Mouse (Mus musculus): ENCODE measurements around the gene Lage3. TPM values are rescaled to one million over a fixed set of nuclear protein-coding genes. Genes with fewer than 3 reads are reported as not detected.
A peak's percentile ranks its signal among the peaks of the same experiment; 100 is the strongest.

Lage3 gene
- 75.0 and 82.6 TPM in 2 replicates for polyA plus RNA-seq (2015; fragmentation: Nextera tagmentation; extraction: Ambion mirVana)

DNA sequence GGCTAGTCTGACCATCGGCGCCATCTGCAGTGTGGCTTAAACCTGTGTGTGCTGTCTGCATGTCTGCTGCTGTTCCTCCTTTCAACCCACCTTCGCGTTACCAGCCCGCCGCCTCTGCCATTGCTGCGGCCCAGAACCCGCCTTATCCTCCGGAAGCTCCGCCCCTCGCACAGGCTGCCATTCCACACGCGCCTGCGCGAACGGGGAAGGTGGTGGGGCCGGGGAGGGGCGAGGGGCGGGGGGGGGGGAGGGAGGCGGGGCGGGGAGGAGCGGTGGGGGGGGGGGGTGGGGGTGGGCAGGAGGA is at the start of gene Lage3:
TSS of gene Lage3 (minus strand) at position 152 of the 304 bp plus-strand sequence.
- no peaks in the 10 kb centered on the region for H3K27me3 ChIP-seq (replicated peaks; ENCODE audit: insufficient read depth, low read length)
- TF ChIP-seq CTCF (IDR thresholded peaks at IDR 0.05) (no peak), EP300 (IDR thresholded peaks at IDR 0.05) (no peak)
- H3K36me3 ChIP-seq (ENCODE audit: insufficient read depth, low read length) = no peaks in the 10 kb centered on the region
- 15% methylated on average over 11 of the region's 22 CpGs for WGBS
- H3K9ac ChIP-seq (replicated peaks; ENCODE audit: low read depth) = peak within 1 kb of the TSS; percentile 44; the same call in 1 of the 2 replicates
- H3K4me3 ChIP-seq (ENCODE audit: low read depth, low read length) = peak within 1 kb of the TSS; percentile 38
- ATAC-seq (peak; percentile 86), DNase-seq (ENCODE audit: low spot score) (peak; percentile 86)
- H3K4me1 ChIP-seq (ENCODE audit: insufficient read depth, low read depth, low read length) = no peaks in the 10 kb centered on the region
- H3K27ac ChIP-seq (ENCODE audit: low read length) = peak within 1 kb of the TSS; percentile 38; the same call in 1 of the 2 replicates
- no peaks in the 10 kb centered on the region for H3K9me3 ChIP-seq (ENCODE audit: low read length)
- peak within 1 kb of the TSS; percentile 54 for H3K4me2 ChIP-seq (replicated peaks; ENCODE audit: low read depth, low read length)

DNA sequence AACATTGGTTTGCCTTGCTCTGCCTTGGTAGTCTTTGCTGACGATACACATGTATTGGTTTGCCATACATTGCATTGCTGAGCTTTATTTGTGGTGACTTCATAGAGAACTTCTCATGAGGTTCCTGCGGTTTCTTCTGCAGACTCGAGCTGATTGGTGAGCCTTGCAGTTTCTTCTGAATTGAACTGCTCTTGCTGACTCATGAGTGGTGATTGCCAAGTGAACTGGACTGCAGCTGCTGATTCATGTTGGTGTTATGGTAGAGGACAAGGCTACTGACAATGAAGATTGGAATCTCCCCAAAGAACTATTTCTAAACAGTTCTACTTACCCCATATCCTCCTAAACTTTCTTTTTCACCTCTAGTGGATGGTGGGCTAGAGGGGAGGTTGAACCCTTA is 46.7 kb upstream of the Lage3 start:
- Histone ChIP-seq H3K9ac (replicated peaks; ENCODE audit: low read depth) (no peak overlapping the region), H3K9me3 (ENCODE audit: low read length) (no peaks in the 10 kb centered on the region), H3K4me3 (ENCODE audit: low read depth, low read length) (no peak overlapping the region), H3K27ac (ENCODE audit: low read length) (no peak overlapping the region), H3K4me2 (replicated peaks; ENCODE audit: low read depth, low read length) (no peak overlapping the region), H3K36me3 (ENCODE audit: insufficient read depth, low read length) (no peaks in the 10 kb centered on the region), H3K4me1 (ENCODE audit: insufficient read depth, low read depth, low read length) (no peaks in the 10 kb centered on the region), H3K27me3 (replicated peaks; ENCODE audit: insufficient read depth, low read length) (no peaks in the 10 kb centered on the region)
- DNase-seq (ENCODE audit: low spot score) (no peak), ATAC-seq (no peak)
- WGBS = 76% methylated on average over 3 of the region's 3 CpGs
- TF ChIP-seq CTCF (IDR thresholded peaks at IDR 0.05) (no peak), EP300 (IDR thresholded peaks at IDR 0.05) (no peak)

DNA sequence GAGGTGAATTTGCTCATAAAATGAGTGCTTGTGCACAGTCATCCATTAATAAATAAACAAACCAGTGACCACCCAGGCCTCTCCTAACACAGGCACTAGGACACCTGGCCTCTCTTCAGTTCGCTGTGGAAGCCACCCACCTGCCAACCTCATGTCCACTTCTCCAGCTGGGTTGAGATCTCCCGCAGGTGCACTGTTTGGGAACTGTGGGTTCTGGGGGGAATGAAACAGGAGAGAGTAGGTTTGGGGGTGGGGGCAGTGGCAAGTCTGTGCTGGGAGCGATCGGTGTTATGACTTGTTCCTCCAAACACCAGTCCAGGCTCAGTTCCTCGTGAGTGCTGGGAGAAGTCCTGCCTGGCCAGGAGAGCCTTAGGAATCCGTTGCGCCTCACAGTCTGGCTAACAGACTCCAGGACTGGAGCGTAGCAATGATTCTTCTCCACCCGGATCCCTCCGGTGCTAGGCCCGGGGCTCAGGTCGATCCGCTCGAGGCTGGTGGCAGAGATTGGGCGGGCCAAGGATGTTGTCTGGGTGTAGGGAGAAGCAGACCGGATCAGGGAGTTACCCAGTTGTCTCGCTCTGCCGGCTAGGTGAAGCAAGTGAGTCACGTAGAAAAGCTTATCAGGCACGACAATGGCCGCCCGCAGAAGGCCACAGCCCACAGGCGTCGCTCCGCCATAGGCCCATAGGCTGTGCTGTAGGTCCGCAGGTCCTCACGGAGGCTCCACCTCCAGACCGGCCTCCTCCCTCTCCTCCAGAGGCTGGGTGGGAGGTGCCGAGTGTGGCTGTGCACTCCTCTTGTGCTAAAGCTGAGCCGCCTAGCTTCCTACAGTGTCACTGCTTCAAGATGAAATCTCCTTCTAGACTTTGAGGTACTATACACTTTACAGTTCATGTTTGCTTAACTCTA is 39.4 kb upstream of the Lage3 start, which contains the start of the genes Fam3a and Ikbkg:
TSS of gene Fam3a (minus strand) at position 738 of the 909 bp plus-strand sequence.
TSS of gene Ikbkg (plus strand) at position 756 of the 909 bp plus-strand sequence.
- no peaks in the 10 kb centered on the region for H3K36me3 ChIP-seq (ENCODE audit: insufficient read depth, low read length)
- peak within 1 kb of the TSS; percentile 66 for H3K9ac ChIP-seq (replicated peaks; ENCODE audit: low read depth)
- DNase-seq (ENCODE audit: low spot score) (peak; percentile 96), ATAC-seq (peak; percentile 100)
- H3K27ac ChIP-seq (ENCODE audit: low read length) = peak within 1 kb of the TSS; percentile 93
- H3K4me2 ChIP-seq (replicated peaks; ENCODE audit: low read depth, low read length) = peak within 1 kb of the TSS; percentile 55
- no peaks in the 10 kb centered on the region for H3K9me3 ChIP-seq (ENCODE audit: low read length)
- H3K4me3 ChIP-seq (ENCODE audit: low read depth, low read length) = peak within 1 kb of the TSS; percentile 46
- H3K4me1 ChIP-seq (ENCODE audit: insufficient read depth, low read depth, low read length) = 0 out of 2 replicates have a peak, but pooled peaks cover 3% of the 10 kb centered on the region
- H3K27me3 ChIP-seq (replicated peaks; ENCODE audit: insufficient read depth, low read length) = no peaks in the 10 kb centered on the region
- no peak for TF ChIP-seq EP300 (IDR thresholded peaks at IDR 0.05)
- TF ChIP-seq CTCF (IDR thresholded peaks at IDR 0.05) = peak; percentile 72
- 17% methylated on average over 29 of the region's 30 CpGs for WGBS

DNA sequence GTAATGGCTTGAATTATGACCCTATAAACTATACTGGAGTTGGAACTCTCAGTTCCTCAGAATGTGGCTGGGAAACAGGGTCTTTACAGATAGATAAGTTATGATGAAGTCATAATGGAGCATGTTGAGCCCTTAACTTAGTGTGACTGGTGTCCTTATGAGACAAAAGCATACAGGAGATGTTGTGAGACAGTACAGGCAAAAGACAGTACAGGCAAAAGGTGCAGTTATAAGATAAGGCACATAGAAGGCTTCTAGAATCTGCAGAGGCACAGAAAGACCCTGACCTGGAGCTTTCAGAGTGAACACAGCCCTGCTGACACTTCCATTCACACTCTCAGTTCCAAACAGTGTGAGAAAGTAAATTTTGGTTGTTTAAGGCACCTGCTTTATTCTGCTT is 34.7 kb upstream of the Lage3 start:
- Histone ChIP-seq H3K4me1 (ENCODE audit: insufficient read depth, low read depth, low read length) (no peaks in the 10 kb centered on the region), H3K9ac (replicated peaks; ENCODE audit: low read depth) (no peak overlapping the region), H3K27me3 (replicated peaks; ENCODE audit: insufficient read depth, low read length) (no peaks in the 10 kb centered on the region), H3K9me3 (ENCODE audit: low read length) (no peaks in the 10 kb centered on the region), H3K36me3 (ENCODE audit: insufficient read depth, low read length) (no peaks in the 10 kb centered on the region), H3K4me2 (replicated peaks; ENCODE audit: low read depth, low read length) (no peak overlapping the region), H3K4me3 (ENCODE audit: low read depth, low read length) (no peak overlapping the region), H3K27ac (ENCODE audit: low read length) (no peak overlapping the region)
- ATAC-seq (no peak), DNase-seq (ENCODE audit: low spot score) (no peak)
- no peak for TF ChIP-seq EP300 (IDR thresholded peaks at IDR 0.05)
- TF ChIP-seq CTCF (IDR thresholded peaks at IDR 0.05) = no peak

DNA sequence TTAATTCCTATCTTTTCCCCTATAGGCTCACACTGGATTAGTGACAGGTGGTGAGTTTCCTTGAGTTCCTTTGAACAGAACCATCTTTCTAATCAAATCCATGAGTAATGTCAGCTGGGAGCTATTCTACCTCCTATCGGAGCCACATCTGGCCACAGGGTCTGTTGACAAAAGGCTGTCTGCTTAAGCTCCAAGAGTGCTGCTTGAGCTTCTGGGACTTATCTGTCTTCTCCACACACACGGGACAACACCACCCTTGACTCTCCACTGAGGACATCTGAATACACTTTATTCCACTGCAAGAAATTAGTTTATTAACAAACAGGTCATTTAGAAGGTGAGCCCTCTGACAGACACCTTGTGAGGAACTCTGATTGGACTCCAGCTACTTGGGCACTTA is 31.0 kb upstream of the Lage3 start:
- Histone ChIP-seq H3K4me3 (ENCODE audit: low read depth, low read length) (no peak overlapping the region), H3K4me2 (replicated peaks; ENCODE audit: low read depth, low read length) (no peak overlapping the region), H3K36me3 (ENCODE audit: insufficient read depth, low read length) (no peaks in the 10 kb centered on the region), H3K9me3 (ENCODE audit: low read length) (no peaks in the 10 kb centered on the region), H3K27ac (ENCODE audit: low read length) (no peak overlapping the region), H3K9ac (replicated peaks; ENCODE audit: low read depth) (no peak overlapping the region), H3K27me3 (replicated peaks; ENCODE audit: insufficient read depth, low read length) (no peaks in the 10 kb centered on the region), H3K4me1 (ENCODE audit: insufficient read depth, low read depth, low read length) (no peaks in the 10 kb centered on the region)
- TF ChIP-seq EP300 (IDR thresholded peaks at IDR 0.05) (no peak), CTCF (IDR thresholded peaks at IDR 0.05) (no peak)
- ATAC-seq (no peak), DNase-seq (ENCODE audit: low spot score) (no peak)
- 78% methylated on average over 2 of the region's 2 CpGs for WGBS

DNA sequence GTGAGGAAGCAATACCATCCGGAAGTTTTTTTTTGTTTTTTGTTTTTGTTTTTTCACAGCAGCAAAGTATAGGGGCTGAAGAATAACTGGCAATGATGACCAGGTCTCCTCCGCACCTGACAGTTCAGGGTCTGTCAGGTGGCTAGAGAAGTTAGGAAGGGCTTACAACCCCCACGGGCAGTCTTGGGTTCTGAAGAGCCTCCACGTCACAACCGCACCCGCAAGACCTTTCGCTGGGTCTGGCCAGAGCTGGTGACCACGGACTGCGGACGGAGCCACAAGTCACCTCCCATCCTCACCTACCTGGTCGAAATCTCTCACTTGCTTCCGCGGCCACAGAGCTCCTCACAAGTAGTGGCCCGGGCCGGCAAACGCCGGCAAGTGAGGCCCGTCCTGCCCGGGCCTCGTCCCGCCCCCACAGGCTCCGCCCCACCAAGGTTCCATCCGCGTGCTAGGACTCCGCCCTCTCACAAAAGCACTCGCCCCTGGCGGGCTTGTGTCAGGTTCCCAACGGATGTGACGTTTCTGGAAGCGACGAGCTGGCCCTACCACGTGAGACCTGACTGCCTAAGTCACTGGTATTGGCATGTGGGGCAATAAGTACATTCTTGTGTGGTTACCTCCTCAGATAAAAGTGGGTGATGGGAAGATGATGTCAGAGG is 19.6 kb upstream of the Lage3 start, which contains the start of the genes Ubl4a and Slc10a3:
TSS of gene Ubl4a (minus strand) at position 331 of the 662 bp plus-strand sequence.
TSS of gene Slc10a3 (minus strand) at position 462 of the 662 bp plus-strand sequence.
- peak within 1 kb of the TSS; percentile 45 for H3K4me3 ChIP-seq (ENCODE audit: low read depth, low read length)
- ATAC-seq (peak; percentile 93), DNase-seq (ENCODE audit: low spot score) (peak; percentile 96)
- H3K9me3 ChIP-seq (ENCODE audit: low read length) = no peaks in the 10 kb centered on the region
- no peaks in the 10 kb centered on the region for H3K36me3 ChIP-seq (ENCODE audit: insufficient read depth, low read length)
- peak within 1 kb of the TSS; percentile 43; the same call in 1 of the 2 replicates for H3K9ac ChIP-seq (replicated peaks; ENCODE audit: low read depth)
- TF ChIP-seq CTCF (IDR thresholded peaks at IDR 0.05) (no peak), EP300 (IDR thresholded peaks at IDR 0.05) (no peak)
- H3K4me1 ChIP-seq (ENCODE audit: insufficient read depth, low read depth, low read length) = no peaks in the 10 kb centered on the region
- 13% methylated on average over 32 of the region's 32 CpGs for WGBS
- H3K4me2 ChIP-seq (replicated peaks; ENCODE audit: low read depth, low read length) = peak within 1 kb of the TSS; percentile 58
- peak within 1 kb of the TSS; percentile 38; the same call in 1 of the 2 replicates for H3K27ac ChIP-seq (ENCODE audit: low read length)
- H3K27me3 ChIP-seq (replicated peaks; ENCODE audit: insufficient read depth, low read length) = no peaks in the 10 kb centered on the region

Measured in lung, postnatal 0 days (tissue).